Mouse (Mus musculus) CH12F3 (cell line): ENCODE results near the gene Tkt.

Source experiments
- in situ Hi-C: fragments of 300-500 bp; cut with MboI; formaldehyde crosslinking; loops from 2 replicates; pipeline ENCODE4 v1.14.3; 2020; ENCODE audit warnings: low sequenced_read_pairs

Tkt gene

DNA sequence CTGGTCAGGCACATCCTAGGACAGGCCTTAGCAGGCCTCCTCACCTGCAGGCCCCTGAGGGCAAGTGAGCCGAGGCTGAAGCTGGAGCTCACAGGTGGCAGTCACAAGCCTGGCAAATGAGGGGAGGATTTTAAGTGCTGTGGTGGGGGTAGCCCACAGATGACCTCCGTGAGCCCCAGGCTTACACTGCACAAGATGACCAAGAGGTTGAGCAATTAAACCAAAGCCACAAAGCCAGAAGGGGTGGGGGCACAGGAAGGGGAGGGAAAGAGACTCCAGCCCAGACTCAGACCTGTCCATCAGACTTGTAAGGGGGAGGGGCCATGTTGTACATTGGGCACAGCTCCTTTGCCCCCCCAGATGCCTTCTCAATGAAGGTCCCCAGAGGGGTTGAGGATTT is 68.6 kb downstream of the Tkt start:
- in situ Hi-C loops, result no loop called here

DNA sequence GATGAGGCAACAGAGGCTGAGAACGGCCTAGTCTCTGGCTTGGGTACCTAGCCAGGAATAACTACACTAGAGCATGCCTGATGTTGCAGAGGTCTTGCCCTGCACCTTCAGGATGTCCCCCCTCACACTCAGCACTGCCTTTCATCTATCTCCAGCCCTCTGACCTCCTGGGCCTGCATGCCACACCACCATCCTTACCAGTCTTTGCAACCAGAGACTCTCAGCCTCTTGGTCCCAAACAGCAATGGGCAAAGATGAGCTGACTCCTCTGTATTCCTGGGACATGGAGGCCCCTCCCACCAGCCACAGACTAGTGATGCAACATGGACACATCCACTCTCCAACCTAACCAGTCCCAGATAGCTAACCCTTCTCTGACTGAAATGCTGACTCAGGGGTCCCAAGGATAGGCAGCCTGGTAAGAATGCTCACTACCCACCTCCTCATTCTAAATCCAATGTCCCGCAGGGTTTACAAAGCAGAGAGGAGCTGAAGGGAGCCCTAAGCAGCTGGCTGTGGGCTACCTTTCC is 70.7 kb downstream of the Tkt start:
- in situ Hi-C loops, result no loop called here

GRCm38 (mm10) chr14:30619982-30620578 is 71.9 kb downstream of the Tkt start:
- in situ Hi-C loops, result no loop called here

- in situ Hi-C loops, result no loop called here
These were observed 74.0 kb downstream of the Tkt start for GRCm38 (mm10) chr14:30622130-30622529.

GRCm38 (mm10) chr14:30622556-30622955 is 74.4 kb downstream of the Tkt start:
- in situ Hi-C loops, result no loop called here
